Mouse (Mus musculus) left cerebral cortex, adult 11 months (tissue): ENCODE measurements around the gene Ephb1.

Experiments used
- DNase-seq: peaks from one replicate; pipeline ENCODE4 v3.0.0; 2022; ENCODE audit warnings: low spot score

Ephb1 gene

GRCm38 (mm10) chr9:102352186-102353055, 2.1 kb downstream of the Ephb1 start:
- no peak for DNase-seq

- DNase-seq, result peak; percentile 43
These were observed 2.8 kb downstream of the Ephb1 start for GRCm38 (mm10) chr9:102351721-102352120.

- DNase-seq, result no peak
These were observed 3.3 kb downstream of the Ephb1 start for GRCm38 (mm10) chr9:102351221-102351620.

GRCm38 (mm10) chr9:102350696-102351095, 3.8 kb downstream of the Ephb1 start:
- no peak for DNase-seq

GRCm38 (mm10) chr9:102350076-102350475, 4.4 kb downstream of the Ephb1 start:
- DNase-seq, result no peak

- no peak for DNase-seq
These were observed 7.7 kb downstream of the Ephb1 start for GRCm38 (mm10) chr9:102346801-102347200.

GRCm38 (mm10) chr9:102345474-102345873, 9.0 kb downstream of the Ephb1 start:
- no peak for DNase-seq

GRCm38 (mm10) chr9:102345047-102345446, 9.4 kb downstream of the Ephb1 start:
- no peak for DNase-seq

GRCm38 (mm10) chr9:102344086-102344930, 10.2 kb downstream of the Ephb1 start:
- DNase-seq, result no peak

- no peak for DNase-seq
These were observed 11.4 kb downstream of the Ephb1 start for GRCm38 (mm10) chr9:102343061-102343460.

GRCm38 (mm10) chr9:102342026-102342425, 12.5 kb downstream of the Ephb1 start:
- DNase-seq, result no peak

GRCm38 (mm10) chr9:102340768-102341167, 13.7 kb downstream of the Ephb1 start:
- no peak for DNase-seq

GRCm38 (mm10) chr9:102335571-102336282, 18.8 kb downstream of the Ephb1 start:
- DNase-seq, result no peak

- DNase-seq, result no peak
These were observed 24.0 kb downstream of the Ephb1 start for GRCm38 (mm10) chr9:102330266-102331060.

- no peak for DNase-seq
These were observed 26.8 kb downstream of the Ephb1 start for GRCm38 (mm10) chr9:102327625-102328150.

- no peak for DNase-seq
These were observed 39.1 kb downstream of the Ephb1 start for GRCm38 (mm10) chr9:102315436-102315835.

- no peak for DNase-seq
These were observed 39.7 kb downstream of the Ephb1 start for GRCm38 (mm10) chr9:102314795-102315194.

GRCm38 (mm10) chr9:102310431-102310830, 44.1 kb downstream of the Ephb1 start:
- no peak for DNase-seq

- no peak for DNase-seq
These were observed 45.2 kb downstream of the Ephb1 start for GRCm38 (mm10) chr9:102309278-102309677.

GRCm38 (mm10) chr9:102307656-102308055, 46.8 kb downstream of the Ephb1 start:
- DNase-seq, result no peak
